ENCODE assay signal across 21 mouse cellular contexts in the genomic region with DNA sequence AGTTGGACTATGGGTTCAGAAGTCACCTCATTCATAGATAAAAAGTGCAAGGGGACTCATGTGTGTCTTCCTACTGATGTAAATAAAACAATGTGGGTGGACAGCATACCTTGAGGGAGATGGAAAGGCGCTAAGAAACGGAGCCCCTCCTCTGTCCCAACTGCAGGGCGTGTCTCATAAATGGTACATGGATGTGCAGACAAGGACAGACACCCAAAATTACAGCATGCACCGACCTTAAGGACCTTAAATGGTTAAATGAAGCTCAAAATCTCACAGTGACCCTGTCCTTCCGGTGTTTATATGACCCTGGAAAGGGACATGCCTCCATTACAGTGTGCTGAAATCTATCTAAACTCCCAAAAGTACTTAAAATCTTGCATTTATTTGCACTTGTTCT.
DNase-seq lines count a peak whose midpoint lies in the region; ATAC-seq and TF ChIP-seq lines count a peak whose summit lies in the region.
"Had no signal": no experiment of that assay in that cellular context is flagged by ENCODE, and none has a peak within 500 bp of the region (broad histone marks: within the 10 kb centered on the region; RNA-seq: fewer than 3 reads in every experiment).

No protein-coding gene starts in this region.

- TF ChIP-seq CTCF in heart, adult 2 months (IDR thresholded peaks at IDR 0.05): no peak
- TF ChIP-seq CTCF in midbrain, postnatal 0 days (IDR thresholded peaks at IDR 0.05): no peak

- intact Hi-C loops in heart, adult 2 months (cut with DNase I): no loop called here

- H3K36me3 ChIP-seq in heart, adult 2 months (ENCODE audit: control insufficient read depth, insufficient read depth, low read length): no peaks in the 10 kb centered on the region
- no peaks in the 10 kb centered on the region for H3K36me3 ChIP-seq in intestine, embryonic 14.5 days (ENCODE audit: control insufficient read depth, insufficient read depth, low read length)
- no peaks in the 10 kb centered on the region for H3K36me3 ChIP-seq in intestine, embryonic 15.5 days
- no peaks in the 10 kb centered on the region for H3K36me3 ChIP-seq in midbrain, embryonic 11.5 days (ENCODE audit: control insufficient read depth, insufficient read depth, low read length)
- no peaks in the 10 kb centered on the region for H3K36me3 ChIP-seq in midbrain, postnatal 0 days (ENCODE audit: insufficient read depth, low read length)
- H3K36me3 ChIP-seq: G1E had no signal

- WGBS in heart, adult 2 months: 81% methylated on average over 5 of the region's 5 CpGs
- 83% methylated on average over 5 of the region's 5 CpGs for WGBS in intestine, embryonic 14.5 days
- WGBS in intestine, embryonic 15.5 days: 76% methylated on average over 5 of the region's 5 CpGs
- 87% methylated on average over 5 of the region's 5 CpGs for WGBS in midbrain, embryonic 11.5 days
- 81% methylated on average over 5 of the region's 5 CpGs for whole genome bisulfite sequencing in midbrain, postnatal 0 days

- H3K4me2 ChIP-seq in intestine, embryonic 14.5 days (ENCODE audit: low read length): no peak overlapping the region
- H3K4me2 ChIP-seq in intestine, embryonic 15.5 days (replicated peaks): no peak overlapping the region
- H3K4me2 ChIP-seq in midbrain, embryonic 11.5 days: no peak overlapping the region
- no peak overlapping the region for H3K4me2 ChIP-seq in midbrain, postnatal 0 days (ENCODE audit: low read depth, low read length, poor library complexity, severe bottlenecking)

- H3K27ac ChIP-seq in heart, adult 2 months: no peak overlapping the region
- H3K27ac ChIP-seq in intestine, embryonic 14.5 days (ENCODE audit: low read depth): no peak overlapping the region
- H3K27ac ChIP-seq in intestine, embryonic 15.5 days: no peak overlapping the region
- no peak overlapping the region for H3K27ac ChIP-seq in midbrain, embryonic 11.5 days (ENCODE audit: low read depth, low read length)
- H3K27ac ChIP-seq in midbrain, postnatal 0 days (ENCODE audit: low read depth, low read length): no peak overlapping the region

- DNase-seq in heart, adult 11 months: peak; percentile 70
- DNase-seq in heart, adult 2 months: no peak
- peak; percentile 4 for DNase-seq in intestine, embryonic 14.5 days (ENCODE audit: low spot score)
- DNase-seq in midbrain, embryonic 11.5 days (ENCODE audit: low spot score, missing footprints): peak; percentile 70
- DNase-seq in midbrain, postnatal 0 days (ENCODE audit: low spot score): no peak
- DNase-seq: adrenal gland, adult 2 months; adrenal gland, adult 8-10 months; adrenal gland, postnatal 10 days; adrenal gland, postnatal 14 days; adrenal gland, postnatal 25 days; adrenal gland, postnatal 36 days; B cell, adult 2 months; cerebellum, adult 11 months; cerebellum, adult 11-12 months; cerebellum, adult 18-20 months had no signal

- no peak overlapping the region for H3K4me3 ChIP-seq in heart, adult 2 months
- no peak overlapping the region for H3K4me3 ChIP-seq in intestine, embryonic 14.5 days (ENCODE audit: low read depth, low read length)
- H3K4me3 ChIP-seq in intestine, embryonic 15.5 days (replicated peaks): no peak overlapping the region
- H3K4me3 ChIP-seq in midbrain, embryonic 11.5 days (ENCODE audit: low read depth, low read length): no peak overlapping the region
- H3K4me3 ChIP-seq in midbrain, postnatal 0 days (ENCODE audit: low read depth, low read length): no peak overlapping the region

- H3K4me1 ChIP-seq in heart, adult 2 months (ENCODE audit: control insufficient read depth, insufficient read depth, low read length): peaks cover 1% of the 10 kb centered on the region; the same call in 1 of the 2 replicates
- H3K4me1 ChIP-seq in intestine, embryonic 14.5 days (replicated peaks; ENCODE audit: control insufficient read depth, insufficient read depth, low read length): no peaks in the 10 kb centered on the region
- H3K4me1 ChIP-seq in intestine, embryonic 15.5 days (replicated peaks): no peaks in the 10 kb centered on the region
- H3K4me1 ChIP-seq in midbrain, embryonic 11.5 days (ENCODE audit: control insufficient read depth, insufficient read depth, low read length): peaks cover 3% of the 10 kb centered on the region; the same call in 1 of the 2 replicates
- H3K4me1 ChIP-seq in midbrain, postnatal 0 days (ENCODE audit: insufficient read depth, low read length): peaks cover 6% of the 10 kb centered on the region; the same call in 1 of the 2 replicates

- H3K9ac ChIP-seq in heart, adult 2 months (ENCODE audit: low read depth, low read length): no peak overlapping the region
- H3K9ac ChIP-seq in intestine, embryonic 14.5 days (ENCODE audit: low read length): no peak overlapping the region
- no peak overlapping the region for H3K9ac ChIP-seq in intestine, embryonic 15.5 days
- no peak overlapping the region for H3K9ac ChIP-seq in midbrain, embryonic 11.5 days (ENCODE audit: low read length)
- H3K9ac ChIP-seq in midbrain, postnatal 0 days (replicated peaks; ENCODE audit: low read length, poor library complexity, severe bottlenecking): no peak overlapping the region

- no peaks in the 10 kb centered on the region for H3K27me3 ChIP-seq in heart, adult 2 months (ENCODE audit: control insufficient read depth, insufficient read depth, low read length)
- no peaks in the 10 kb centered on the region for H3K27me3 ChIP-seq in intestine, embryonic 14.5 days (replicated peaks; ENCODE audit: control insufficient read depth, insufficient read depth, low read length)
- no peaks in the 10 kb centered on the region for H3K27me3 ChIP-seq in intestine, embryonic 15.5 days (replicated peaks)
- H3K27me3 ChIP-seq in midbrain, embryonic 11.5 days (ENCODE audit: control insufficient read depth, insufficient read depth, low read length): no peaks in the 10 kb centered on the region
- no peaks in the 10 kb centered on the region for H3K27me3 ChIP-seq in midbrain, postnatal 0 days (ENCODE audit: insufficient read depth, low read length)
- H3K27me3 ChIP-seq: CH12.LX, Patski had no signal

- TF ChIP-seq POLR2A in heart, adult 2 months (IDR thresholded peaks at IDR 0.05; ENCODE audit: insufficient read depth, low read depth, low read length): no peak

- no peak for TF ChIP-seq EP300 in heart, adult 2 months (IDR thresholded peaks at IDR 0.05; ENCODE audit: insufficient read depth, low read depth, low read length)

- ATAC-seq in intestine, embryonic 14.5 days (replicated peaks; ENCODE audit: low FRiP score, low TSS enrichment, low read depth): no peak
- no peak for ATAC-seq in intestine, embryonic 15.5 days
- ATAC-seq in midbrain, embryonic 11.5 days (ENCODE audit: low FRiP score): no peak
- ATAC-seq in midbrain, postnatal 0 days (ENCODE audit: low FRiP score): no peak
- ATAC-seq: activated CD4-positive, CD25-positive, alpha-beta regulatory T cell, adult 4 months; CD4-positive, CD25-positive, alpha-beta regulatory T cell, adult 4 months; Patski had no signal

- no peaks in the 10 kb centered on the region for H3K79me2 ChIP-seq in heart, adult 2 months (replicated peaks; ENCODE audit: control insufficient read depth, insufficient read depth, low read length)

- H3K9me3 ChIP-seq in intestine, embryonic 14.5 days (ENCODE audit: control insufficient read depth, low read length): no peaks in the 10 kb centered on the region
- H3K9me3 ChIP-seq in intestine, embryonic 15.5 days: no peaks in the 10 kb centered on the region
- no peaks in the 10 kb centered on the region for H3K9me3 ChIP-seq in midbrain, embryonic 11.5 days (ENCODE audit: control insufficient read depth, low read length)
- no peaks in the 10 kb centered on the region for H3K9me3 ChIP-seq in midbrain, postnatal 0 days (ENCODE audit: low read length)
- H3K9me3 ChIP-seq: G1E had no signal

Comparison
In these comparisons a context has a peak if more than half of its experiments do, and no peak if none do; other contexts are left out.
1. DNase-seq: peak in heart, adult 11 months (single experiment), intestine, embryonic 14.5 days (single experiment) and midbrain, embryonic 11.5 days (single experiment); none in heart, adult 2 months (0 of 2) and midbrain, postnatal 0 days (single experiment).